14 mouse cellular contexts compared by ENCODE assay signal in the genomic region with DNA sequence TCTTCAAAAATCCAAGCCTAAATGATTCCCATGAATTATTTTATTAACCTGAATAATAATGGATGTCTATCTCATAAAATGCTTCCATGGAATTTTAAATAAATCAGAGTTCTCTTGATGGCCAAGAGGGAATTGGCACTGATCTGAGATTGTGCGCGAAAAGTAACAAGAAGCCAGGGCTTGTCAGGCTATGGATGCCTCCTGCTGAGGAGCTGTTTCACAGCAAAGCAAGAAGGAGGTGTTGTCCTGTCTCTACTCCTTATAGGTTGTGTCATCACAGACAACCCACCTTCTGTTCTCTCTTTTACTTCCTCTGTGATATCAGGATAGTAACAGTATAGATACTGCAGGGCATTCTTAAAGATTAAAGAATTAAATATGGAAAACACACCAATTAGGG.
"Had no signal": no experiment of that assay in that cellular context is flagged by ENCODE, and none has a peak within 500 bp of the region (broad histone marks: within the 10 kb centered on the region; RNA-seq: fewer than 3 reads in every experiment).

No protein-coding gene starts in this region.

- H3K4me1 ChIP-seq: limb, embryonic 10.5 days; liver, embryonic 15.5 days; megakaryocyte, embryonic 14.5 days; midbrain, embryonic 15.5 days; neural tube, embryonic 12.5 days had no signal

- H3K27ac ChIP-seq: layer of hippocampus, adult 2 months; limb, embryonic 10.5 days; liver, embryonic 15.5 days; midbrain, embryonic 15.5 days; neural tube, embryonic 12.5 days; stomach, postnatal 0 days had no signal

- DNase-seq: kidney, postnatal 10 days; kidney, postnatal 4 days; lung, embryonic 14.5 days; lung, postnatal 10 days; lung, postnatal 4 days; retina, postnatal 1 day; thymus, postnatal 4 days had no signal

- H3K4me3 ChIP-seq: layer of hippocampus, adult 2 months; limb, embryonic 10.5 days; liver, embryonic 15.5 days; megakaryocyte, embryonic 14.5 days; midbrain, embryonic 15.5 days; neural tube, embryonic 12.5 days had no signal

- H3K27me3 ChIP-seq: liver, embryonic 15.5 days; megakaryocyte, embryonic 14.5 days; midbrain, embryonic 15.5 days; neural tube, embryonic 12.5 days had no signal
